Mouse (Mus musculus): ENCODE measurements around the gene Cbx8. TPM values are rescaled to one million over a fixed set of nuclear protein-coding genes. Genes with fewer than 3 reads are reported as not detected.

Cbx8 gene
- polyA plus RNA-seq, 1 experiment from 2014 or later, result 7.7 TPM

DNA sequence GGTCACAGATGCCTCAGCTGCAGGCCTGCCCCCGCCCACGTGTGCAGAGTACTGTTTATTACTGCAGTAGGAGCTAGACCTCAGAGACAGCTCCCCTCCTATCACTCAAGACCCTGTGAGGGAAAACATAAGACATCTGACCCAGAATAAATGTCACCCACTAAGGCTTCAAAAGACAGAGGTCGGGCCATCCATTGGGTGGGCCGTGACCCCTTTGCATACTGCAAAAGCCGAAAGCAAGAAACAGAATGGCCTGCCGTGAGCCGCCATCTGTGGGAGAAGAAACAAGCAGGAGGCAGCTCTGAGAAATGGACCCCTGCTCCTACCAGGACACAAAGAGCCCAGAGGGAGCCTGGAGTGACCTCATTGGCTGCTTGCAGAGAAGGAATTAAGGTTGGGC is 23.3 kb downstream of the Cbx8 start:
- H3K27ac ChIP-seq (ENCODE audit: low read depth), result no peak overlapping the region
- ATAC-seq (replicated peaks; ENCODE audit: low FRiP score, low TSS enrichment, low read depth), result no peak
- 80% methylated on average over 7 of the region's 7 CpGs for WGBS
- H3K4me1 ChIP-seq (replicated peaks; ENCODE audit: control insufficient read depth, insufficient read depth, low read length), result peaks cover 8% of the 10 kb centered on the region; the same call in 1 of the 2 replicates
- DNase-seq (ENCODE audit: low spot score), result no peak
- H3K4me3 ChIP-seq (ENCODE audit: low read depth, low read length), result no peak overlapping the region
- H3K9ac ChIP-seq (ENCODE audit: low read length), result no peak overlapping the region
- no peak overlapping the region for H3K4me2 ChIP-seq (ENCODE audit: low read length)
- no peaks in the 10 kb centered on the region for H3K36me3 ChIP-seq (ENCODE audit: control insufficient read depth, insufficient read depth, low read length)
- peaks cover 4% of the 10 kb centered on the region; the same call in 1 of the 2 replicates for H3K27me3 ChIP-seq (replicated peaks; ENCODE audit: control insufficient read depth, insufficient read depth, low read length)
- H3K9me3 ChIP-seq (ENCODE audit: control insufficient read depth, low read length), result no peaks in the 10 kb centered on the region

- no peaks in the 10 kb centered on the region for H3K9me3 ChIP-seq (ENCODE audit: control insufficient read depth, low read length)
- H3K4me3 ChIP-seq (ENCODE audit: low read depth, low read length), result no peak overlapping the region
- no peaks in the 10 kb centered on the region for H3K36me3 ChIP-seq (ENCODE audit: control insufficient read depth, insufficient read depth, low read length)
- ATAC-seq (replicated peaks; ENCODE audit: low FRiP score, low TSS enrichment, low read depth) (no peak), DNase-seq (ENCODE audit: low spot score) (no peak)
- no peak overlapping the region for H3K9ac ChIP-seq (ENCODE audit: low read length)
- 76% methylated on average over 7 of the region's 7 CpGs for WGBS
- no peaks in the 10 kb centered on the region for H3K27me3 ChIP-seq (replicated peaks; ENCODE audit: control insufficient read depth, insufficient read depth, low read length)
- H3K27ac ChIP-seq (ENCODE audit: low read depth), result no peak overlapping the region
- H3K4me2 ChIP-seq (ENCODE audit: low read length), result no peak overlapping the region
- H3K4me1 ChIP-seq (replicated peaks; ENCODE audit: control insufficient read depth, insufficient read depth, low read length), result no peaks in the 10 kb centered on the region
These were observed 26.3 kb downstream of the Cbx8 start for GRCm38 (mm10) chr11:119014455-119014854.

DNA sequence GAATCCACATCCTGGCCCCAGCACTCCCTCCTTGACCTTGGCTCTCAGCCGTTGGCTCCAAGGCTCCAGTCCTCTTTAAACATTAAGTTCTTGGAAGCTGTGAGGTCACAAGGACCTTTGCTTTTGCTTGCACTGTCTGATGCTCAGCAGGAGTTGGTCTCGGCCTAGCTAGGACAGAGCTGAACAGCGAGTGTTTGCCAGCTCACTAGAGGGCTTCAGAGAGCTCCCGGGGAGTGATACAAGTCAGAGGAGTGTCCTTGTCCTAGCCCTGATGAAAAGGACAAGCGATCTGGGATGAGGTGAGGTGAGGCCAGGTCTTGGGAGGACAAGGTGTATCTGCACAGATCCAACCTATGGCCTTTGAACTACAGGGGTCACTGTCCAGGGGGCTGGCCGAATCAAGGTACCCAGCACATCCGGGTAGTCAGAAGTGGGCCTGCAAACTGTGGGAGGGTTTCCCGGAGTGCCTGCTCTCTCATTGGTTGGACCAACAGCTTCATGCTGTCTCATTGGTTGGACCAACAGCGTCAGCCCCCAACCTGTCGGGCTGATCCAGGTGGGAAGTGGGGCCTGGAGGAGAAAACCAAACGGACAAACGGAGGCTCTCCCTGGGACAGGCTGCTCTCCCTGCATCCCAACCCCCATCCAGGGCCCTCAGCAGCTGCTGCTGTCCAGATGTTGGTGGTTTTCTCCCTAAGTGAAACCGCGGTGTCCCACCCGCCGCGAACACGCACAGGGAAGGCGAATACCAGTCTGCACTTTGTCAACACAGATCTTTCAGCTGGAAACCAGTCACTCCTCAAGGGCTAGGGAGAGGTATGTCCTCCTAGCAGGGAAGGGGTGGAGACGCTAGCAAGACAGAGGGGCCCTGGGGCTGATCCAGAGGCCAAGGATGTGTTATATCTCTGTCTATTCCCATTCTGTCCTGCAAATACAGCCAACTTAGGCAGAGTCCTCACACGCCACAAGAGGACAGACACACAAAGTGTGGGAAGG is 33.0 kb downstream of the Cbx8 start:
- WGBS, result 16% methylated on average over 21 of the region's 21 CpGs
- no peaks in the 10 kb centered on the region for H3K9me3 ChIP-seq (ENCODE audit: control insufficient read depth, low read length)
- peak; percentile 69 for DNase-seq (ENCODE audit: low spot score)
- H3K36me3 ChIP-seq (ENCODE audit: control insufficient read depth, insufficient read depth, low read length), result no peaks in the 10 kb centered on the region
- no peak overlapping the region for H3K9ac ChIP-seq (ENCODE audit: low read length)
- no peaks in the 10 kb centered on the region for H3K4me1 ChIP-seq (replicated peaks; ENCODE audit: control insufficient read depth, insufficient read depth, low read length)
- H3K27ac ChIP-seq (ENCODE audit: low read depth), result no peak overlapping the region
- H3K27me3 ChIP-seq (replicated peaks; ENCODE audit: control insufficient read depth, insufficient read depth, low read length), result no peaks in the 10 kb centered on the region
- H3K4me3 ChIP-seq (ENCODE audit: low read depth, low read length), result peak overlapping the region; percentile 28
- peak overlapping the region; percentile 52 for H3K4me2 ChIP-seq (ENCODE audit: low read length)
- ATAC-seq (replicated peaks; ENCODE audit: low FRiP score, low TSS enrichment, low read depth), result peak; percentile 89

DNA sequence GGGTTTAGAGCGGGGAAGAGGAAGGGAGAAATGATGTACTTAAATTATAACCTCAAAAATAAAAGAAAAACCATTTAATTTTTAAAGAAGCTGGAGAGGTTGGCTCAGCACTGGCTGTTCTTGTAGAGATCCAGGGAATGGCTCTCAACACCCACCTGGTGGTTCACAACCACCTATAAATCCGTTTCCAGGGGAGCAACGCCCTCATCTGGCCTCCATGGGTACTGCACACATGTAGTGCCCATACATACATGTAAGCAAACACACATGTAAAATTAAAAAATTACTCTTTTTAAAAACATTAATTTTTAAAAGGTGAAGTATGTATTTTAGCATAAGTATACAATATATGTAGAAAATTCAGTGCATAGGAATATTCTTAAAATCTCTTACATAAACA is 34.3 kb downstream of the Cbx8 start:
- Histone ChIP-seq H3K4me3 (ENCODE audit: low read depth, low read length) (no peak overlapping the region), H3K27me3 (replicated peaks; ENCODE audit: control insufficient read depth, insufficient read depth, low read length) (no peaks in the 10 kb centered on the region), H3K36me3 (ENCODE audit: control insufficient read depth, insufficient read depth, low read length) (no peaks in the 10 kb centered on the region), H3K4me2 (ENCODE audit: low read length) (no peak overlapping the region), H3K9ac (ENCODE audit: low read length) (no peak overlapping the region), H3K9me3 (ENCODE audit: control insufficient read depth, low read length) (no peaks in the 10 kb centered on the region), H3K4me1 (replicated peaks; ENCODE audit: control insufficient read depth, insufficient read depth, low read length) (no peaks in the 10 kb centered on the region), H3K27ac (ENCODE audit: low read depth) (no peak overlapping the region)
- DNase-seq (ENCODE audit: low spot score), result no peak
- ATAC-seq (replicated peaks; ENCODE audit: low FRiP score, low TSS enrichment, low read depth), result no peak
- WGBS, result 71% methylated on average over 3 of the region's 3 CpGs

- Histone ChIP-seq H3K4me1 (replicated peaks; ENCODE audit: control insufficient read depth, insufficient read depth, low read length) (no peaks in the 10 kb centered on the region), H3K9me3 (ENCODE audit: control insufficient read depth, low read length) (no peaks in the 10 kb centered on the region), H3K27ac (ENCODE audit: low read depth) (no peak overlapping the region), H3K36me3 (ENCODE audit: control insufficient read depth, insufficient read depth, low read length) (no peaks in the 10 kb centered on the region), H3K4me3 (ENCODE audit: low read depth, low read length) (no peak overlapping the region), H3K4me2 (ENCODE audit: low read length) (no peak overlapping the region), H3K9ac (ENCODE audit: low read length) (no peak overlapping the region), H3K27me3 (replicated peaks; ENCODE audit: control insufficient read depth, insufficient read depth, low read length) (no peaks in the 10 kb centered on the region)
- 86% methylated on average over 10 of the region's 10 CpGs for WGBS
- DNase-seq (ENCODE audit: low spot score) (no peak), ATAC-seq (replicated peaks; ENCODE audit: low FRiP score, low TSS enrichment, low read depth) (no peak)
These were observed 35.1 kb downstream of the Cbx8 start for GRCm38 (mm10) chr11:119005547-119006275.

GRCm38 (mm10) chr11:119001493-119002128 is 39.2 kb downstream of the Cbx8 start:
- 63% methylated on average over 4 of the region's 4 CpGs for WGBS
- Histone ChIP-seq H3K36me3 (ENCODE audit: control insufficient read depth, insufficient read depth, low read length) (no peaks in the 10 kb centered on the region), H3K27ac (ENCODE audit: low read depth) (no peak overlapping the region)

GRCm38 (mm10) chr11:119000877-119001276 is 39.9 kb downstream of the Cbx8 start:
- 0 out of 2 replicates have a peak, but pooled peaks cover 2% of the 10 kb centered on the region for H3K4me1 ChIP-seq (replicated peaks; ENCODE audit: control insufficient read depth, insufficient read depth, low read length)
- H3K9ac ChIP-seq (ENCODE audit: low read length), result no peak overlapping the region
- 64% methylated on average over 2 of the region's 2 CpGs for WGBS

More at GRCm38 (mm10) chr11:119001493-119002128, 39.2 kb downstream of the Cbx8 start:
- H3K4me1 ChIP-seq (replicated peaks; ENCODE audit: control insufficient read depth, insufficient read depth, low read length), result 0 out of 2 replicates have a peak, but pooled peaks cover 2% of the 10 kb centered on the region
- H3K27me3 ChIP-seq (replicated peaks; ENCODE audit: control insufficient read depth, insufficient read depth, low read length), result peaks cover 18% of the 10 kb centered on the region; the same call in 1 of the 2 replicates
- no peak overlapping the region for H3K4me2 ChIP-seq (ENCODE audit: low read length)
- no peak for DNase-seq (ENCODE audit: low spot score)
- no peaks in the 10 kb centered on the region for H3K9me3 ChIP-seq (ENCODE audit: control insufficient read depth, low read length)
- no peak overlapping the region for H3K9ac ChIP-seq (ENCODE audit: low read length)
- no peak for ATAC-seq (replicated peaks; ENCODE audit: low FRiP score, low TSS enrichment, low read depth)
- H3K4me3 ChIP-seq (ENCODE audit: low read depth, low read length), result no peak overlapping the region

DNA sequence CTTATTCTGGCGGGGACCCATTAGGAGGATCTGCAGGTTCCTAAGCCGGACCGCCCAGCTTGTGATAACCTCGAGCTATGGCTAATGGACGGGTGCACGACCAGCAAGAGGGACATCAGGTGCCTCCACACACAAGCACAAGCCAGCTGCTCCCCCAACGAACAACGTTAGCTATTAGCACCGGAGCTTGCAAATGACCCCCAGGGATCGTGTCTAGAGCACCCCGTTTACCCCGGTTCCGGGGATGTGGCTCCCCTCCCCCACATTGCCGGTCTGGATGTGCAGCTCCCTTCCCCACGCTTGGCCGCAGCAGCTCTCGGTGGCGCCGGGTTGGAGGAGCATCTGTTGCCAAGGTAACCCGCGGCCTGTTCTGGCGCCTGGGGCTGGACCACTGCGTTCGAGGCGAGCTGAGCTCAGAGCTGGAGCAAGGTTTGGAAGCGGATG is 41.4 kb downstream of the Cbx8 start:
- Histone ChIP-seq H3K27ac (ENCODE audit: low read depth) (no peak overlapping the region), H3K9ac (ENCODE audit: low read length) (no peak overlapping the region), H3K4me2 (ENCODE audit: low read length) (no peak overlapping the region), H3K4me1 (replicated peaks; ENCODE audit: control insufficient read depth, insufficient read depth, low read length) (peaks cover 8% of the 10 kb centered on the region; the same call in 1 of the 2 replicates), H3K4me3 (ENCODE audit: low read depth, low read length) (no peak overlapping the region), H3K36me3 (ENCODE audit: control insufficient read depth, insufficient read depth, low read length) (no peaks in the 10 kb centered on the region), H3K9me3 (ENCODE audit: control insufficient read depth, low read length) (no peaks in the 10 kb centered on the region), H3K27me3 (replicated peaks; ENCODE audit: control insufficient read depth, insufficient read depth, low read length) (peaks cover 18% of the 10 kb centered on the region; the same call in 1 of the 2 replicates)
- ATAC-seq (replicated peaks; ENCODE audit: low FRiP score, low TSS enrichment, low read depth) (0 out of 2 replicates have a peak, but pooled peaks have one; percentile 20), DNase-seq (ENCODE audit: low spot score) (peak; percentile 61)
- WGBS, result 5% methylated on average over 26 of the region's 26 CpGs

More at GRCm38 (mm10) chr11:119000877-119001276, 39.9 kb downstream of the Cbx8 start:
- H3K36me3 ChIP-seq (ENCODE audit: control insufficient read depth, insufficient read depth, low read length), result no peaks in the 10 kb centered on the region
- H3K9me3 ChIP-seq (ENCODE audit: control insufficient read depth, low read length), result no peaks in the 10 kb centered on the region
- no peak overlapping the region for H3K4me3 ChIP-seq (ENCODE audit: low read depth, low read length)
- no peak overlapping the region for H3K27ac ChIP-seq (ENCODE audit: low read depth)
- H3K4me2 ChIP-seq (ENCODE audit: low read length), result no peak overlapping the region
- DNase-seq (ENCODE audit: low spot score), result no peak
- ATAC-seq (replicated peaks; ENCODE audit: low FRiP score, low TSS enrichment, low read depth), result no peak
- peaks cover 18% of the 10 kb centered on the region; the same call in 1 of the 2 replicates for H3K27me3 ChIP-seq (replicated peaks; ENCODE audit: control insufficient read depth, insufficient read depth, low read length)

Data from intestine, embryonic 14.5 days (tissue).